Comparison of ENCODE assay signal across 20 mouse cellular contexts in genomic region chr4:47422194-47422593, GRCm38 (mm10). TPM values are rescaled to one million over a fixed set of nuclear protein-coding genes. Genes with fewer than 3 reads are reported as not detected.
DNase-seq lines count a peak whose midpoint lies in the region; ATAC-seq and TF ChIP-seq lines count a peak whose summit lies in the region.
"Had no signal": no experiment of that assay in that cellular context is flagged by ENCODE, and none has a peak within 500 bp of the region (broad histone marks: within the 10 kb centered on the region; RNA-seq: fewer than 3 reads in every experiment).

No protein-coding gene starts in this region.

- H3K4me3 ChIP-seq in liver, postnatal 0 days (ENCODE audit: low read depth, low read length), result no peak overlapping the region
- no peak overlapping the region for H3K4me3 ChIP-seq in limb, embryonic 10.5 days
- H3K4me3 ChIP-seq in liver, embryonic 14.5 days (ENCODE audit: insufficient read depth in 1 of 2, low read depth in 2 of 2, low read length in 2 of 2), result no peak overlapping the region
- H3K4me3 ChIP-seq: embryonic facial prominence, embryonic 15.5 days; erythroblast, embryonic 14.5 days; forebrain, embryonic 15.5 days; heart, embryonic 12.5 days; hindbrain, embryonic 10.5 days had no signal

- WGBS in liver, postnatal 0 days (ENCODE audit: insufficient replicate concordance), result 27% methylated on average over 3 of the region's 3 CpGs
- 51% methylated on average over 3 of the region's 3 CpGs for WGBS in limb, embryonic 10.5 days
- 7% methylated on average over 3 of the region's 3 CpGs for WGBS in liver, embryonic 14.5 days (ENCODE audit: insufficient replicate concordance)

- no peaks in the 10 kb centered on the region for H3K4me1 ChIP-seq in liver, postnatal 0 days (ENCODE audit: insufficient read depth)
- peaks cover 61% of the 10 kb centered on the region for H3K4me1 ChIP-seq in limb, embryonic 10.5 days
- peaks cover 0 to 8% of the 10 kb centered on the region in 2 experiments; a peak in 2 of 4 replicates for H3K4me1 ChIP-seq in liver, embryonic 14.5 days (replicated peaks; ENCODE audit: control insufficient read depth in 2 of 2, insufficient read depth in 2 of 2, low read length in 1 of 2)

- H3K9me3 ChIP-seq in liver, postnatal 0 days (ENCODE audit: low read length), result no peaks in the 10 kb centered on the region
- H3K9me3 ChIP-seq in limb, embryonic 10.5 days (replicated peaks), result no peaks in the 10 kb centered on the region
- no peaks in the 10 kb centered on the region for H3K9me3 ChIP-seq in liver, embryonic 14.5 days (ENCODE audit: control insufficient read depth, low read length)
- H3K9me3 ChIP-seq: embryonic facial prominence, embryonic 15.5 days; forebrain, embryonic 15.5 days; heart, embryonic 12.5 days; hindbrain, embryonic 10.5 days had no signal

- no peak overlapping the region for H3K4me2 ChIP-seq in liver, postnatal 0 days (ENCODE audit: low read depth, low read length)
- no peak overlapping the region for H3K4me2 ChIP-seq in liver, embryonic 14.5 days (ENCODE audit: low read depth)
- H3K4me2 ChIP-seq: embryonic facial prominence, embryonic 15.5 days; forebrain, embryonic 15.5 days; heart, embryonic 12.5 days; hindbrain, embryonic 14.5 days had no signal

- H3K27ac ChIP-seq in liver, postnatal 0 days (ENCODE audit: low read depth), result no peak overlapping the region
- H3K27ac ChIP-seq in limb, embryonic 10.5 days, result peak overlapping the region; percentile 25; the same call in 1 of the 2 replicates
- H3K27ac ChIP-seq in liver, embryonic 14.5 days, result no peak overlapping the region
- H3K27ac ChIP-seq: embryonic facial prominence, embryonic 15.5 days; forebrain, embryonic 15.5 days; hindbrain, embryonic 10.5 days; hindbrain, embryonic 14.5 days had no signal

- TF ChIP-seq EP300 in liver, postnatal 0 days (IDR thresholded peaks at IDR 0.05; ENCODE audit: low read depth), result no peak
- TF ChIP-seq EP300 in liver, embryonic 14.5 days (IDR thresholded peaks at IDR 0.05; ENCODE audit: low read depth), result no peak

- peak; percentile 16 for DNase-seq in liver
- no peak for DNase-seq in liver, postnatal 0 days
- DNase-seq in limb, embryonic 10.5 days (ENCODE audit: low spot score), result no peak
- no peak for DNase-seq in liver, embryonic 14.5 days (ENCODE audit: low read depth in 3 of 3, low spot score in 3 of 3)
- DNase-seq in ovary, postnatal 14 days (ENCODE audit: low spot score), result no peak
- DNase-seq in retina, postnatal 1 day, result no peak
- DNase-seq in frontal cortex, postnatal 10 days (ENCODE audit: low spot score in 2 of 2), result no peak
- DNase-seq: adrenal gland, postnatal 14 days; cerebellum, adult 2 months; cerebellum, postnatal 10 days; embryo, embryonic 11 days; gastrocnemius, postnatal 10 days had no signal

- H3K27me3 ChIP-seq in liver, postnatal 0 days (ENCODE audit: insufficient read depth, low read length), result no peaks in the 10 kb centered on the region
- H3K27me3 ChIP-seq in limb, embryonic 10.5 days (ENCODE audit: low read depth, poor library complexity, severe bottlenecking), result peaks cover 48% of the 10 kb centered on the region
- no peaks in the 10 kb centered on the region for H3K27me3 ChIP-seq in liver, embryonic 14.5 days (ENCODE audit: control insufficient read depth, insufficient read depth, low read length)
- H3K27me3 ChIP-seq: embryonic facial prominence, embryonic 15.5 days; forebrain, embryonic 15.5 days; heart, embryonic 12.5 days; Patski had no signal

- no peaks in the 10 kb centered on the region for H3K36me3 ChIP-seq in liver, postnatal 0 days (replicated peaks; ENCODE audit: insufficient read depth, low read length)
- H3K36me3 ChIP-seq in limb, embryonic 10.5 days, result no peaks in the 10 kb centered on the region
- no peaks in the 10 kb centered on the region for H3K36me3 ChIP-seq in liver, embryonic 14.5 days (replicated peaks; ENCODE audit: control insufficient read depth, insufficient read depth, low read depth)
- H3K36me3 ChIP-seq: embryonic facial prominence, embryonic 15.5 days; forebrain, embryonic 15.5 days; heart, embryonic 12.5 days; hindbrain, embryonic 10.5 days had no signal

- no peak for ATAC-seq in liver, postnatal 0 days
- peak; percentile 63 for ATAC-seq in liver, embryonic 14.5 days (ENCODE audit: insufficient read depth)
- ATAC-seq: activated CD4-positive, CD25-positive, alpha-beta regulatory T cell, adult 4 months; forebrain, embryonic 15.5 days; Patski had no signal

- TF ChIP-seq CTCF in liver, postnatal 0 days (IDR thresholded peaks at IDR 0.05; ENCODE audit: low read depth), result no peak
- no peak for TF ChIP-seq CTCF in liver, embryonic 14.5 days (IDR thresholded peaks at IDR 0.05; ENCODE audit: low read depth)

- no peak overlapping the region for H3K9ac ChIP-seq in liver, postnatal 0 days (replicated peaks)
- no peak overlapping the region for H3K9ac ChIP-seq in liver, embryonic 14.5 days (replicated peaks)
- H3K9ac ChIP-seq: embryonic facial prominence, embryonic 15.5 days; forebrain, embryonic 15.5 days; heart, embryonic 12.5 days; hindbrain, embryonic 14.5 days had no signal

RNA-seq across cellular contexts. Expression of gene Alg2, which starts 51.9 kb away (rescaled TPM):
- polyA plus RNA-seq in liver, postnatal 0 days (2015; fragmentation: Nextera tagmentation; extraction: Ambion mirVana), result 8.2 and 8.7 TPM in 2 replicates
- polyA plus RNA-seq in limb, embryonic 10.5 days (2016; fragmentation: Nextera tagmentation; extraction: Ambion mirVana), result 76.8 and 92.2 TPM in 2 replicates
- polyA plus RNA-seq in liver, embryonic 14.5 days (2012; rRNA removed), result 5.0 and 5.9 TPM in 2 replicates
- 12.0 and 12.8 TPM in 2 replicates for polyA plus RNA-seq in liver, embryonic 14.5 days (2014; fragmentation: Nextera tagmentation; extraction: Ambion mirVana)

RNA-seq across cellular contexts. Expression of gene Sec61b, which starts 52.3 kb away (rescaled TPM):
- polyA plus RNA-seq in liver, postnatal 0 days (2015; fragmentation: Nextera tagmentation; extraction: Ambion mirVana), result 181 and 189 TPM in 2 replicates
- 412 and 434 TPM in 2 replicates for polyA plus RNA-seq in limb, embryonic 10.5 days (2016; fragmentation: Nextera tagmentation; extraction: Ambion mirVana)
- 177 and 257 TPM in 2 replicates for polyA plus RNA-seq in liver, embryonic 14.5 days (2012; rRNA removed)
- 266 and 271 TPM in 2 replicates for polyA plus RNA-seq in liver, embryonic 14.5 days (2014; fragmentation: Nextera tagmentation; extraction: Ambion mirVana)
